Mouse (Mus musculus): ENCODE results near the gene Camsap1.

GRCm38 (mm10) chr2:25924934-25925333, 58.1 kb downstream of the Camsap1 start:
- no peak for TF ChIP-seq USF1 (IDR thresholded peaks at IDR 0.05; ENCODE audit: low read depth, low read length)
- no peak for TF ChIP-seq EP300 (IDR thresholded peaks at IDR 0.05; ENCODE audit: low read length)
- no peak for TF ChIP-seq ZKSCAN1 (IDR thresholded peaks at IDR 0.05; ENCODE audit: borderline replicate concordance, low read depth, low read length)
- TF ChIP-seq SIN3A (IDR thresholded peaks at IDR 0.05; ENCODE audit: low read length), result no peak
- no peak for TF ChIP-seq POLR2A (IDR thresholded peaks at IDR 0.05; ENCODE audit: low read depth, low read length)
- TF ChIP-seq CTCF (conservative IDR thresholded peaks at IDR 0.05 in 1 of 2, IDR thresholded peaks at IDR 0.05 in 1 of 2; ENCODE audit: low read depth in 2 of 2, low read length in 2 of 2), result no peak
- TF ChIP-seq GABPA (IDR thresholded peaks at IDR 0.05; ENCODE audit: insufficient replicate concordance, low read depth, low read length), result no peak
- no peak for TF ChIP-seq TCF12 (IDR thresholded peaks at IDR 0.05; ENCODE audit: low read depth, low read length)
- no peak for TF ChIP-seq RCOR1 (conservative IDR thresholded peaks at IDR 0.05; ENCODE audit: low read depth, low read length)
- no peak for TF ChIP-seq CHD2 (IDR thresholded peaks at IDR 0.05; ENCODE audit: low read length)

Data from CH12.LX (cell line).